Mouse (Mus musculus) small intestine, adult 2 months (tissue): Measurements from ENCODE around the gene Inpp5a.

Experiments used
- CTCF ChIP-seq: fragments of 200-500 bp; IDR thresholded peaks from 2 replicates; pipeline ENCODE4 v1.5.1; 2012; ENCODE audit warnings: low read depth, mild to moderate bottlenecking, control low read depth, inconsistent platforms, low read length, moderate library complexity, mixed read lengths; ENCODE audit not compliant: insufficient replicate concordance, insufficient read length; ENCODE audit errors: extremely low read depth
- POLR2A ChIP-seq: fragments of 200-500 bp; IDR thresholded peaks from 2 replicates; pipeline ENCODE4 v1.6.1; 2012; ENCODE audit warnings: low read depth, mild to moderate bottlenecking, control low read depth, inconsistent platforms, low read length, moderate library complexity

DNA sequence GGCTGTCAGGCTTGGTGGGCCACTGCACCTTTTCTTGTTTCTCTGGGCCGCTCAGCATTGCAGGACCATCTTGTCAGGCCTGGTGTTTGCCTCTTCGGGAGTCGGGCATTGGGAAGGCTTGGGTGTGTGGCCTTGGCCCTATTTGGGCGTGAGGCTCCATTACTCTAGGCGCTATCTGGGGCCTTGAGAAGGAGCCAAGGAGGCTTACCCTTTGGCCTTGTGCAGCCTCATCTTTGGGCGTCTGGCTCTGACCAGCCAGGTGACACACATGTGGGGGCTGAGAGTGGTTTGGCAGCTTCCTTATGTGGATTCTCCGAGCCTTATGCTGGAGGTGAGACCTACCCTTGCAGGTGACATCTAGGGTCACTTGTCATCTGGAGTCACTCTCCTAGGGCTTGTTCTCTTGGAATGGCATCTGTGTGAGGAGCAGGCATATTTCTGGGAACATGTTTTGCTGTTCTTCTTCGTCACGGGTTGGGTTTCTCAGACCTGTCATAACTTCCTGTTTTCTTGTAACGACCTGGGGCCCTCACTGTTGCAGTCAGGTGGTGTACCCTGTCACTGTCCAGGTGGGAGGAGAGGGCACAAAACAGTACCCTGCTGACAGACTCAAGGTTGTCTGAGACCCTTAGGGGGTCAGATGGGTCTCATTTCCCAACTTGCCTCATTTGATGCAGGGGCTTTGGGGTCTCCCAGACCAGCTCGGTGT, 11.2 kb downstream of the Inpp5a start:
- no peak for TF ChIP-seq CTCF
- TF ChIP-seq POLR2A = no peak
